Mouse (Mus musculus): ENCODE data around the gene Slc47a1. TPM values are rescaled to one million over a fixed set of nuclear protein-coding genes. Genes with fewer than 3 reads are reported as not detected.

The Slc47a1 gene
- polyA plus RNA-seq, 2 experiments = 0.65 to 0.82 TPM

GRCm38 (mm10) chr11:61297326-61297725 lies 80.8 kb downstream of the Slc47a1 start:
- no peaks in the 10 kb centered on the region for H3K36me3 ChIP-seq (ENCODE audit: control insufficient read depth, insufficient read depth, low read length)
- H3K27ac ChIP-seq (replicated peaks; ENCODE audit: low read depth, low read length) = no peak overlapping the region
- ATAC-seq (ENCODE audit: low FRiP score, low read depth) (no peak), DNase-seq (ENCODE audit: low spot score) (no peak)
- TF ChIP-seq POLR2A (IDR thresholded peaks at IDR 0.05; ENCODE audit: borderline replicate concordance, extremely low read depth, insufficient read depth, insufficient read length) = no peak
- no peak overlapping the region for H3K9ac ChIP-seq (ENCODE audit: low read depth, low read length, severe bottlenecking)
- no peak overlapping the region for H3K4me3 ChIP-seq (replicated peaks; ENCODE audit: low read length)
- no peak overlapping the region for H3K4me2 ChIP-seq (replicated peaks; ENCODE audit: low read depth, low read length, severe bottlenecking)
- H3K9me3 ChIP-seq (ENCODE audit: control insufficient read depth, low read length) = no peaks in the 10 kb centered on the region
- peaks cover 6% of the 10 kb centered on the region for H3K4me1 ChIP-seq (ENCODE audit: control insufficient read depth, insufficient read depth, low read length)
- no peaks in the 10 kb centered on the region for H3K27me3 ChIP-seq (ENCODE audit: control insufficient read depth, insufficient read depth, low read length)
- WGBS = 77% methylated on average over 2 of the region's 2 CpGs

GRCm38 (mm10) chr11:61296556-61296955 lies 81.6 kb downstream of the Slc47a1 start:
- Histone ChIP-seq H3K27me3 (ENCODE audit: control insufficient read depth, insufficient read depth, low read length) (no peaks in the 10 kb centered on the region), H3K9ac (ENCODE audit: low read depth, low read length, severe bottlenecking) (no peak overlapping the region), H3K9me3 (ENCODE audit: control insufficient read depth, low read length) (no peaks in the 10 kb centered on the region), H3K4me1 (ENCODE audit: control insufficient read depth, insufficient read depth, low read length) (peaks cover 6% of the 10 kb centered on the region), H3K4me3 (replicated peaks; ENCODE audit: low read length) (no peak overlapping the region), H3K4me2 (replicated peaks; ENCODE audit: low read depth, low read length, severe bottlenecking) (no peak overlapping the region), H3K27ac (replicated peaks; ENCODE audit: low read depth, low read length) (no peak overlapping the region), H3K36me3 (ENCODE audit: control insufficient read depth, insufficient read depth, low read length) (no peaks in the 10 kb centered on the region)
- no peak for TF ChIP-seq POLR2A (IDR thresholded peaks at IDR 0.05; ENCODE audit: borderline replicate concordance, extremely low read depth, insufficient read depth, insufficient read length)
- ATAC-seq (ENCODE audit: low FRiP score, low read depth) (no peak), DNase-seq (ENCODE audit: low spot score) (no peak)
- 76% methylated on average over 1 of the region's 1 CpGs for WGBS

GRCm38 (mm10) chr11:61295556-61295955 lies 82.6 kb downstream of the Slc47a1 start:
- Histone ChIP-seq H3K27ac (replicated peaks; ENCODE audit: low read depth, low read length) (no peak overlapping the region), H3K9me3 (ENCODE audit: control insufficient read depth, low read length) (no peaks in the 10 kb centered on the region), H3K4me3 (replicated peaks; ENCODE audit: low read length) (no peak overlapping the region), H3K4me2 (replicated peaks; ENCODE audit: low read depth, low read length, severe bottlenecking) (no peak overlapping the region), H3K36me3 (ENCODE audit: control insufficient read depth, insufficient read depth, low read length) (no peaks in the 10 kb centered on the region), H3K4me1 (ENCODE audit: control insufficient read depth, insufficient read depth, low read length) (0 out of 2 replicates have a peak, but pooled peaks cover under 1% of the 10 kb centered on the region), H3K27me3 (ENCODE audit: control insufficient read depth, insufficient read depth, low read length) (no peaks in the 10 kb centered on the region), H3K9ac (ENCODE audit: low read depth, low read length, severe bottlenecking) (no peak overlapping the region)
- TF ChIP-seq POLR2A (IDR thresholded peaks at IDR 0.05; ENCODE audit: borderline replicate concordance, extremely low read depth, insufficient read depth, insufficient read length) = no peak
- no peak for ATAC-seq (ENCODE audit: low FRiP score, low read depth)
- WGBS = 80% methylated on average over 2 of the region's 2 CpGs
- DNase-seq (ENCODE audit: low spot score) = no peak

- Histone ChIP-seq H3K4me3 (replicated peaks; ENCODE audit: low read length) (no peak overlapping the region), H3K4me2 (replicated peaks; ENCODE audit: low read depth, low read length, severe bottlenecking) (no peak overlapping the region), H3K27me3 (ENCODE audit: control insufficient read depth, insufficient read depth, low read length) (no peaks in the 10 kb centered on the region), H3K9me3 (ENCODE audit: control insufficient read depth, low read length) (no peaks in the 10 kb centered on the region), H3K27ac (replicated peaks; ENCODE audit: low read depth, low read length) (no peak overlapping the region), H3K36me3 (ENCODE audit: control insufficient read depth, insufficient read depth, low read length) (no peaks in the 10 kb centered on the region), H3K9ac (ENCODE audit: low read depth, low read length, severe bottlenecking) (no peak overlapping the region), H3K4me1 (ENCODE audit: control insufficient read depth, insufficient read depth, low read length) (no peaks in the 10 kb centered on the region)
- ATAC-seq (ENCODE audit: low FRiP score, low read depth) (no peak), DNase-seq (ENCODE audit: low spot score) (no peak)
- WGBS = 76% methylated on average over 3 of the region's 3 CpGs
- no peak for TF ChIP-seq POLR2A (IDR thresholded peaks at IDR 0.05; ENCODE audit: borderline replicate concordance, extremely low read depth, insufficient read depth, insufficient read length)
Measured at GRCm38 (mm10) chr11:61294431-61294830, 83.7 kb downstream of the Slc47a1 start.

Other genes with a start within 250 kb of the Slc47a1 start
- gene Usp22, start 203.3 kb downstream of the Slc47a1 start, polyA plus RNA-seq (2012; rRNA removed) = 123 and 146 TPM in 2 replicates
- 174 and 201 TPM in 2 replicates for gene Usp22, start 203.3 kb downstream of the Slc47a1 start, polyA plus RNA-seq (2014; fragmentation: Nextera tagmentation; extraction: Ambion mirVana)
- 0.47 and 0.55 TPM in 2 replicates for gene Aldh3a1, start 170.8 kb downstream of the Slc47a1 start, polyA plus RNA-seq (2012; rRNA removed)
- 0.47 and 0.70 TPM in 2 replicates for gene Aldh3a1, start 170.8 kb downstream of the Slc47a1 start, polyA plus RNA-seq (2014; fragmentation: Nextera tagmentation; extraction: Ambion mirVana)
- gene Aldh3a2, start 110.9 kb downstream of the Slc47a1 start, polyA plus RNA-seq (2012; rRNA removed) = 33.2 and 35.5 TPM in 2 replicates
- gene Aldh3a2, start 110.9 kb downstream of the Slc47a1 start, polyA plus RNA-seq (2014; fragmentation: Nextera tagmentation; extraction: Ambion mirVana) = 33.5 and 34.4 TPM in 2 replicates
- 0.17 and 0.19 TPM in 2 replicates for gene Slc47a2, start 35.5 kb downstream of the Slc47a1 start, polyA plus RNA-seq (2012; rRNA removed)
- 0.10 TPM in 1 of 2 replicates, not detected in the other for gene Slc47a2, start 35.5 kb downstream of the Slc47a1 start, polyA plus RNA-seq (2014; fragmentation: Nextera tagmentation; extraction: Ambion mirVana)
- 2.4 and 2.8 TPM in 2 replicates for gene Rnf112, start 75.8 kb upstream of the Slc47a1 start, polyA plus RNA-seq (2012; rRNA removed)
- gene Rnf112, start 75.8 kb upstream of the Slc47a1 start, polyA plus RNA-seq (2014; fragmentation: Nextera tagmentation; extraction: Ambion mirVana) = 0.21 and 0.26 TPM in 2 replicates
- gene Mfap4, start 107.1 kb upstream of the Slc47a1 start, polyA plus RNA-seq (2012; rRNA removed) = 749 and 913 TPM in 2 replicates
- 474 and 516 TPM in 2 replicates for gene Mfap4, start 107.1 kb upstream of the Slc47a1 start, polyA plus RNA-seq (2014; fragmentation: Nextera tagmentation; extraction: Ambion mirVana)
- gene Mapk7, start 116.1 kb upstream of the Slc47a1 start, polyA plus RNA-seq (2012; rRNA removed) = 98.7 and 133 TPM in 2 replicates
- 55.9 and 68.9 TPM in 2 replicates for gene Mapk7, start 116.1 kb upstream of the Slc47a1 start, polyA plus RNA-seq (2014; fragmentation: Nextera tagmentation; extraction: Ambion mirVana)
- 37.2 and 41.7 TPM in 2 replicates for gene B9d1, start 126.8 kb upstream of the Slc47a1 start, polyA plus RNA-seq (2012; rRNA removed)
- 28.2 and 35.5 TPM in 2 replicates for gene B9d1, start 126.8 kb upstream of the Slc47a1 start, polyA plus RNA-seq (2014; fragmentation: Nextera tagmentation; extraction: Ambion mirVana)
- 35.1 and 40.6 TPM in 2 replicates for gene Epn2, start 201.3 kb upstream of the Slc47a1 start, polyA plus RNA-seq (2012; rRNA removed)
- gene Epn2, start 201.3 kb upstream of the Slc47a1 start, polyA plus RNA-seq (2014; fragmentation: Nextera tagmentation; extraction: Ambion mirVana) = 31.1 and 39.8 TPM in 2 replicates

Data from limb, embryonic 14.5 days (tissue).